ENCODE assay signal across 8 mouse cellular contexts in genomic region chr7:123205261-123205660, GRCm38 (mm10). TPM values are rescaled to one million over a fixed set of nuclear protein-coding genes. Genes with fewer than 3 reads are reported as not detected.
A peak's percentile ranks its signal among the peaks of the same experiment; 100 is the strongest.
DNase-seq lines count a peak whose midpoint lies in the region.

No protein-coding gene starts in this region.

- DNase-seq in adrenal gland, adult 18-20 months (ENCODE audit: low spot score in 2 of 2) = peak; percentile 34 to 56
- no peak for DNase-seq in adrenal gland, adult 8-10 months
- DNase-seq in ovary, postnatal 36 days (ENCODE audit: low spot score) = peak; percentile 50
- no peak for DNase-seq in ovary, adult 18-20 months (ENCODE audit: low spot score)
- DNase-seq in cerebellum, adult 9-10 months = peak; percentile 59
- peak; percentile 40 to 66 for DNase-seq in heart, postnatal 36 days
- peak; percentile 71 for DNase-seq in left cerebral cortex, postnatal 4 days
- DNase-seq in retina, postnatal 1 day = peak; percentile 55

- intact Hi-C loops in heart, postnatal 36 days (cut with DNase I) = loop anchor here (1.0 to 5.0 kb wide), 3 partner anchors 188 to 260 kb away; no protein-coding TSS in a partner anchor
- intact Hi-C loops in left cerebral cortex, postnatal 4 days (cut with DNase I) = loop anchor here (5.0 kb wide), 1 partner anchor 262 kb away; no protein-coding TSS in a partner anchor

RNA-seq across cellular contexts. Expression of gene Slc5a11, which starts 9.3 kb away (rescaled TPM):
- not detected for total RNA-seq in adrenal gland, adult 18-20 months (2021)
- under 1 TPM in 1 of 4 experiments, not detected in 3; 0.13 TPM for total RNA-seq in adrenal gland, adult 8-10 months (2022)
- not detected for total RNA-seq in heart, postnatal 36 days (2021)
- total RNA-seq in left cerebral cortex, postnatal 4 days (2021) = not detected

Comparison
In these comparisons a context has a peak if more than half of its experiments do, and no peak if none do; other contexts are left out.
1. DNase-seq: peak in adrenal gland, adult 18-20 months (2 of 2), ovary, postnatal 36 days (single experiment), cerebellum, adult 9-10 months (single experiment), heart, postnatal 36 days (2 of 2), left cerebral cortex, postnatal 4 days (single experiment) and retina, postnatal 1 day (single experiment); none in adrenal gland, adult 8-10 months (single experiment) and ovary, adult 18-20 months (single experiment).